Mouse (Mus musculus) cortical plate, adult 2 months (tissue): ENCODE data around the gene Gm3488.
"Not testable (repeated sequence)": the region's sequence is repeated elsewhere in the genome, so short reads cannot be mapped to it uniquely, and the experiment has no call there.

Experiments used
- CTCF ChIP-seq: fragments of 200-500 bp; IDR thresholded peaks from 2 replicates; pipeline ENCODE4 v1.5.1; 2011; ENCODE audit warnings: mild to moderate bottlenecking, control low read depth, low read length; ENCODE audit not compliant: insufficient read depth; ENCODE audit errors: extremely low read depth
- POLR2A ChIP-seq: fragments of 200-500 bp; IDR thresholded peaks from 2 replicates; pipeline ENCODE4 v1.6.1; 2011; ENCODE audit warnings: mild to moderate bottlenecking, low read length, control low read depth; ENCODE audit not compliant: insufficient read depth; ENCODE audit errors: extremely low read depth

DNA sequence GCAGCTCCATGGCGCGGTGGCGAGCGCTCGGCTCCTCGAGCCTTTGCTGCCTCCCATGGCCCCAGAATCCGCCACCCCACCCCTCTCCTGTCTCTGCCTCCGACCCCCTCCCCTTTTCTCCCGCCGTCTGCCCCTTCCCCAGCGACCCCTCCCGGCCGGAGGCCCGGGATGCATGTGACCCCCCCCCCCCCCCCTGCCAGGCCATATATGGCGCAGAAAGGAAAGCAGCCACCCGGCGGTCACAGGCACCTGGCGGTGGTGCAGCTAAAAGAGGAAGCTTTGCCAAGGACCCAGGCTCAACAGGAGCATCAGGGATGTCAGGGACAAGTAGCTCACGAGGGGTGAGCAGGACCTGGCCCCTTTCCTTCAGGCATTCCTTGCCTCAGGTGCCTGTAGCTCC lies 41.0 kb upstream of the Gm3488 start:
- TF ChIP-seq POLR2A, CTCF: not testable (repeated sequence)
